Mouse (Mus musculus) forelimb bud, embryonic 11.5 days (tissue): ENCODE measurements around the gene Gngt2.

Experiments
- DNase-seq: peaks from one replicate; pipeline ENCODE4 v3.0.0-alpha.2; 2012; ENCODE audit warnings: low read depth, low spot score

Gene Gngt2

DNA sequence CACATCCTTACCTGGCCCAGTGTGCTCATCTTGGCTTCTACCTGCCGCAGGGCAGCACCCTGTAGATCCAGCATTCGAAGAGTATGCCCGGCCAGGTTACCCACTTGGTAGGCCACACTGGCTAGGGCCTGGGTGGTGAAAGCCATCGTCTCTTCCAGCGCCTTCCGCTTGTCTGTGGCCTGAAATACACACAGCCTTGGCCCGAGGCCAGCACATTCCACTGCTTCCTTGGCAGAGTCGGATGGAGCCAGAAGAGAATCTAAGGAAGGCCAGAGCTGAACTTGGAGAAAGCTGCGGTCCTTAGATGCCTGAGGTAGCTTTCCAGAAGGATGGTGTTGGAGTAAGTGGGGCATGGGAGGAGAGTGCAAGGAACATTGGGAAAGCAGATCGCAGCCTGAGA is at the start of gene Gngt2:
TSS of gene Gngt2 (plus strand) at position 158 of the 400 bp plus-strand sequence.
- no peak for DNase-seq

DNA sequence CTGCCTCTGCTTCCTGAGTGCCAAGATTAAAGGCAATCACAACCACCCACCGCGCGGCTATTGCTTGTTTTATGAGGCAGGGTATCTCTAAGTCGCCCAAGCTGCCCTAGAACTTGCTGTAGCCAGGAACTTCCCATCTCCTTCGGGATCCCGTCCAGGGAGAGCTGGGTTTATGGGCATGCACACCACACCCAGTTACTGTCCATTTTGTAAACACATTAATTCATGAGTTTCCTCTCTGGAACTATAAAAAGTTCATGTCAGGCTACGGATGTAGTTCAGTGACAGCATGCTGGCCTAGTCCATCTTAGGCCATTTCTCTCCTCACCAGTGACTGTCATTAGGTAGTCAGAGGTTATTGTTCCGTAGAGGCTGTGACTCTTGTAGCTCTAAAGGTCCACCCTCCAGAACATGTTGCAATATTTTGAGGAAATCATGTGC is 47.5 kb upstream of the Gngt2 start:
- no peak for DNase-seq

DNA sequence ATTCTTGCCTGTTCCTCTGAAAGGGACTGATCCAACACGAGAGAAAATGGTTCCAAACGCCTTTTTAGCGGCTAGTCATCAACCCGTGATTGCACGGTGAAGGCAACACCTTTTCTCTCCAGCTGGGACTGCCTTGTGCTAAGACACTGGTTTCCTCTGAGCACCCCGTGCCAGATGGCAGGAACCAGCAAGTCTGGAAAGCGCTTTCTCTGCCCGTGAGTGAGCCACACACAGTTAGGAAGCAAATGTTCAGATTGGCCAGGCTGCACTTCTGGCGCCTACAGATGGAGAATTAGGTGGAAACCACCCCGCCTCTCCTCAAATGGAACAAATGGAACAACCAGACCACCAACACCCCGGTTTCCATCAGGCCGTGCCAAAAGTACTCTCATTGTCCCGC is 45.2 kb upstream of the Gngt2 start:
- no peak for DNase-seq

- no peak for DNase-seq
These were observed 44.0 kb upstream of the Gngt2 start for GRCm38 (mm10) chr11:95792950-95793509.

GRCm38 (mm10) chr11:95794201-95794600 is 42.8 kb upstream of the Gngt2 start:
- no peak for DNase-seq

DNA sequence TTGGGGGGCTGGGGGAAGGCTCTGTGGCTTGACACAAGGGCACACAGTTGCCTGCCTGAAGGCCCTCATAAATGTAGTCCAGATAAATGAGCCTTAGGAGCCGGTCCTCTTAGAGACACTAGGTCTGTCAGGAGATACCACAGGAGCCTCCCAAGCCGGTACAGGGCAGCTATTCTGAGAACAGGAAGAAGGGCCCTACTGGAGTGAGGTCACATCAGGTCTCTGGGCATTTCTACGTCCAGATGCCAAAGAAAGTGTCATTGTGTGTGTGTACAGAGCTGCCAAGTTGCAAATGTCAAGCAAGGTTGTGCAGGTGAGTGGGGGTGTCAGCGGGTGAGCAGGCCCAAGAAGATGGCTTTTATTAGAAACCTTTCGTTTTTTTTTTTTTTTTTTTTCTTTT is 41.4 kb upstream of the Gngt2 start:
- no peak for DNase-seq

- DNase-seq = no peak
These were observed 32.0 kb upstream of the Gngt2 start for GRCm38 (mm10) chr11:95805010-95805409.

DNA sequence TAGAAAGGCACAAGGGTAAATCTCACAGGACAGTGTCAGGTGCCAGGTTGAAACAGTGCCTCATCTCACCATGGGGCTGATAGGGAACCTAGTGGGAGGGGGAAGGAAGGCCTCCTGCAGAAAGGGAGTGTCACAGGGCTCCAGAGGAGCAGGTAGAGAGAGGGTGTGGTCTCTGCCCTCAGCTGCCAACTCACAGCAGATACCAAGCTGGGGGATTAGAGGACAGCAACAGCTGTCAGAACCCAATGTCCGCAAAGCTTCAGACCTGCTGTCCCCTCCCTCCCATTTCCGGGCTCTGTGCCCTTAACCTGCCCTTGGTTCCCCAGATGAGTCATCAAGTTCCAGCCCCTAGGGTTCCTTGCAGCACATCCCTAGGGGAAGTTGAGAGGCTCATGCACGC is 31.5 kb upstream of the Gngt2 start:
- no peak for DNase-seq

DNA sequence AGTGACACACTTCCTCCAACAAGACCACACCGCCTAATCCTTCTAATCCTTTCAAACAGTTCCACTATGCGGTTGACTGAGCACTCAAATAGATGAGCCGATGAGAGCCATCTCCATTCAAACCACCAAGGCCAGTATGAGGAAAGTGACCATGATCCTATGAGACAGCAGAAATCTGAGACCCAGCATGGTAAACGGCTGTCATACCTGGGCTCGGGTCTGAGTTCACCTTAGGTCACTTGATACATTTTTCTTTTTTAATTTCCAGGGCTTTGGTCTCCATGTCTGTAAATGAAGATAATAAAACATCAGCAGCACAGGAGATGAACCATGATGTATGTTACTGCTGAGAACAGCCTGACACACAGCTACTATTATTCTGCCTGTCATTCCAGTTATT is 29.1 kb upstream of the Gngt2 start:
- no peak for DNase-seq

DNA sequence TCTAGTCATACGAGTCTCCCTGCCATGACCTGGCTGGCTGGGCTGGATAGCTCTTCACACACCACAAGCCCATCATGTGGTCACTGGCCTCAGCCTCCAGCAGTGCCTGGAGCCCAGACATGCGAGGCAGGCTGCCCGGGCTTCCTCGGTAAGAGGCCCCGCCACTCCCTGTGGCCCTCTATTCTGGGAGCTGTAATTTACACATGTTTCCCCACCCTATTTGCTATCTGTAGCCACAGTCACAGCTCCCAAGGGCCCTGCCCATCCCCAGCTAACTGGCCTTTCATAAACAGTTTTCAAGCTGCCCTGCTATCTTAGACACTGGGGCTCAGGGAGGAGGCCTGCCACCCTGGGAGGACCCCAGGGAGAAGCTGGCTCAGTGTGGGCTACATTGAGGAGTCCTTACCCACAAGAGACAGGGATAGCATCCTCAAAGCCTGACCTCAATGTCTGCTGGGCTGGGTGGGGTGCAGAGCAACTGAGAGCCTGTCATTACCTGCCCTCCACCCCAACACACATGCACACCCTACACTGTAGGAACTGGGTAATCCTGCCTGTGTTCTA is 28.5 kb upstream of the Gngt2 start:
- no peak for DNase-seq

DNA sequence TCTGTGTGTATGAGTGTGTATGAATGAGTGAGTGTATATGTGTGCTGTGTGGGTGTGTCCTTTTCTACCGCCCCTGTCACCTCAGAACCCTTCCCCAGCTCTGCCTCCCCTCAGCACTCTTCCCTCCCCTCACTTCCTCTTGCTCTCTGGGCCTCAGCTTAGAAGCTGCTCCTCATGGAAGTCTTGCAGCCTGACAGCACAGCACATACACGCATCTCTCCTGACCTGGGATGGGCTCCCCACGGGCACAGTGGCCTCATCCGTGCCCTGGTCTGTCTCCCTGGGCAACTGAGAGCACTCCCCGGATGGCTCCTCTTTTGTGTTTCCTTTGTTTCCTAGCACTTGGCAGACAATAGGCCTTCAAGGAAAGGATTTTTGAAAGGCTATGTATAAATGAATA is 27.4 kb upstream of the Gngt2 start:
- DNase-seq = no peak

DNA sequence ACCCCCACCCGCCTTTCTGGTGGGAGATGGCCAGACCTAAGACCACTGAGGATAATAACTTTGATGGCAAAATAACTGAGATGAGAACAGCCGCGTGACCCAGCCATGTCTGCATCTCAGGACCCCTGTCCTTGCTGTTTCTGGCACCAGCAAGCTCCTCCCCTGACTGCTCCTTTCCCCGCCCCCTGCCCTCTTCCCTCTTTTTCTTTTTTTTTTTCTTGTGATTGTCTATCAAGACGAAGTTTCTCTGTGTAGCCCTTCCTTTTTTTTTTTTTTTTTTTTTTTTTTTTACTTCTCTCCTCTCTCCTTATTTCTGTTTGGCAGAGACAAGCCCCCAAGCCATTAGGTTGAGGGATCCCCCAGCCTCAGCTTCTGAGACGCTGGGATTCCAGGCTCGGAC is 26.2 kb upstream of the Gngt2 start:
- DNase-seq = no peak

DNA sequence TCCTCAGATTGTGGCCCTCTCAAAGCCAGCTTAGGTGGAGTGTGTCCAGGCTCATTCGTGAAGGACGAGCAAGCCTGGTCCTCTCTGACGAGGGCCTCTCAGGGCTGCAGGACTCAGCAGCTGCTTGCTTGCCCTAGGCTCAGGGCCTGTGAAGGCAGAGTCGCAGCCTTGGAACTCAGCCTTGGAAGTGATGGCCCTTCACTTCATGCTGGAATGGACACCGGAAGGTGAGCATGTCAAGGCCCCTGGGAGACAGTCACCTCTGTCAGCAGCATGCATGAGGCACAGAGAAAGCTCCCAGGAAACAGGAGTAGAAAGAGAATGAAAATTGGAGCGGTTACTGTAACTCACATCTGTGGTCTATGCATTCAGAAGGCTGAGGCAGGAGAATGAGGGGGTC is 25.3 kb upstream of the Gngt2 start:
- no peak for DNase-seq

DNA sequence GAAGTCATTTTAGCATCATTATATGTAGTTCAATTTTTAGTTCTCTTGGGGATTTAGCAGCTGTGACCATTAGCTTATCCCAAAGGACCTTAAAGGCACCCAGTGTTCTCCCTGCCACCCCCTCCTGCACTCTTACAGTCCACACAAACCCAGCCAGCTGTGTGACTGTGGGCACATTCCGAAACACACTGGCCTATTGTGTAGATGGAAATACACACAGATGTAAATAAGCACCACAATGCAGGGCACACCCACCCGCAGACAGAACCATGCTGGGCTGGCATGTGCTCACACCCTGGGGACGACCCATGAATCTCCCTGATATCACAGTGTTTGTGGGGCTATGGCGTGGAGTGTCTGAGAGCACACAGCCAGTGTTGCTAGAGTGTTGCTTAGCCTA is 24.8 kb upstream of the Gngt2 start:
- DNase-seq = no peak

DNA sequence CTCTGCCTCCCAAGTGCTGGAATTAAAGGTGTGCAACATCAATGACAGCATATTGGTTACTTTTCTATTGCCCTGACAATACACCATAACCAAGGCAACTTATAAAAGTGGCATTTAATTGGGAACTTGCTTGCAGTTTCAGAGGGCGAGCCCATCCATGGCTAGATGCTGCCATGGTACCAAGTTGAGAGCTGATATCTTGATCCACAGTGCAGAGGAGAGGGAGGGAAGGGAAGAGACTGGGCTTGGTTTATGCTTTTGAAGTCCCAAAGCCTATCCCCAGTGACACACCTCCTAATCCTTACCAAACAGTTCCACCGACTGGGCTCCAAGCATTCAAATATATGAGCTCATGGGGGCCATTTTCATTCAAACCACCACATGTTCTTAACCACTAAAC is 22.9 kb upstream of the Gngt2 start:
- DNase-seq = no peak

DNA sequence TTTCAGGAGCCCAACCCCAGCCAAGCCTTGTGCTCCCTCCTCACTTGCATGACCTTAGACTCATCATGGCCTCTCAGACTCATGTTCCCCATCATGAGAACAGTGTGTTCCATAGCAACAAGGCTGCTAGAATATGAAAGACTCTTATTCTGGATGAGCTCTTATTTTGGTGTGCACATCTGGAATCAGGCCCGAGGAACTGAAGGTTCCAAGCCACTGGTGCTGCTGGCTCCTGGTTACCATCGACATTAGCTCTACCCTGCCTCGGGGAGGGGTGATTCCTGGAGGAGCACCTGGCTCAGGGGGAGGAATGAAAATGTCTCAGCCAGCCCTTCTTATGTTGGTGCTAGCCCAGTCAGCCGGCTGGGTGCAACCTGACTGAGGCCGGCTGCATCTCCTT is 22.2 kb upstream of the Gngt2 start:
- no peak for DNase-seq

DNA sequence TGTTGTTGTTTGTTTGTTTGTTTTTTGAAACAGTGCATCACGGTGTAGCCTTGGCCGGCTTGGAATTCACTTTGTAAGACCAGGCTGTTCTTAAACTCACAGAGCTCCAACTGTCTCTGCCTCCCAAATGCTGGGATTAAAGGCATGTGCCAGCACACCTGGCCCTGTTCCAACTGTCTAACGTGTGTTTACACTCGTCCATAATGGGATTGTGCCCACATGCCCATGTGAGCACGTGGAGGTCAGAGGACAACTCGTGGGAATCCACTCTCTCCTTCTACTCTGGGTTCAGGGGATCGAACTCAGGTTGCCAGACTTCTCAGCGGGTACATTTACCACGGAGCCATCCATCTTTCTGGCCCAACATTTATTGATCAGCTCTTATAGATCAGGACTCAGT is 21.6 kb upstream of the Gngt2 start:
- no peak for DNase-seq

- DNase-seq = no peak
These were observed 17.9 kb upstream of the Gngt2 start for GRCm38 (mm10) chr11:95819138-95819537.

DNA sequence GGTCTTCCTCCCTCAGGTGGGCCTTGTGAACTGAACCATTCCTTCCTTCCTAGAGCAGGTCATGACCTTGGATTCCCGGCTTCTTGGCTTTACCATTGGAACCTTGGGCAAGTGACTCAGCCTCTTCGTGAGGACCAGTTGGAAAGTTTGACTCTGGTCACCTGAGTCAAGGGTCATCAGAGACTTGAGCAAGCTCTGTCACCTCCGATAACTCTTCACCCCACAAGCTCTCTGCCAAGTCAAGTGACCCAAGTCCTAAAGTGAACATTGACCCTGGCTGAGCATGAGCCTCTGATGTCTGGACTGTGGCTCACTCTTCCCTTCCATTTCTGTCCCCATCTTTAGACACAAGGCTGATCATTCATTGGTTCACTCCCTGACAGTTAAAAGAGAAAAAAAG is 15.5 kb upstream of the Gngt2 start:
- DNase-seq = no peak

DNA sequence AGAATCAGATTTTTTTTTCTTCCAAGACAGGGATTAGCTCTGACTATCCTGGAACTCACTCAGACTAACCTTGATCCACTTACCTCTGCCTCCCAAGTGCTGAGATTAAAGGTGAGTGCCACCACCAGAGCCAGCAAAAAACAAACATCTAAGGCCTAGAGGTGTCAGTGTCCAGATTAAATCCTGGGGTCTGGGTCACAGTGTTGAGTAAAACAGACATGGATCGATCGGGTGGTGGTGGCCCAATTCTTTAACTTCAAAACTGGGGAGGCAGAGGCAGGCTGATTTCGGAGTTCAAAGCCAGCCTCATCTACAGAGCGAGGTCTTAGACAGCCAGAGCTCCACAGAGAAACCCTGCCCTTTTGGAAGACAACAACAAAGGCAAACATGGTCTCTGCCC is 14.6 kb upstream of the Gngt2 start:
- no peak for DNase-seq

GRCm38 (mm10) chr11:95824071-95824876 is 12.7 kb upstream of the Gngt2 start, which contains the start of gene Phospho1:
TSS of gene Phospho1 (plus strand) at chr11:95824499.
- peak; percentile 90 for DNase-seq

- no peak for DNase-seq
These were observed 12.2 kb upstream of the Gngt2 start for GRCm38 (mm10) chr11:95824877-95825243.

DNA sequence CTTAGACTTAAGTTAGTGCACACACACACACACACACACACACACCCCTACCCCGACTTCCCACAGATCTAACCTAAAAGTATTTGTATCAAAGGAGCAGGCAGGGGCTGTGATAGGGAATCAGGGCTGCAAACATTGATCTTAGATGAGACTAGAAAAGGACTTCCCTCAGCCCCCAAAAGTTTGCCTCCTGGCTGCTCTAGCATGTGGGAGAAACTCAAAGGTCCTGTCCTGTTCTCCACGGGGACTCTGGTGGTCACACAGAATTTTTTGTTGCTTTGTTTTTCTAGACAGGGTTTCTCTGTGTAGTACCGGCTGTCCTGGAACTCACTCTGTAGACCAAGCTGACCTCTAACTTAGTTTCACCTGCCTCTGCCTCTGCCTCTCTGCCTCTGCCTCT is 11.4 kb upstream of the Gngt2 start:
- DNase-seq = no peak
